Mouse (Mus musculus) hindbrain, embryonic 15.5 days (tissue): Measurements from ENCODE around the gene Gal3st2. TPM values are rescaled to one million over a fixed set of nuclear protein-coding genes. Genes with fewer than 3 reads are reported as not detected.
"Not testable (repeated sequence)": the region's sequence is repeated elsewhere in the genome, so short reads cannot be mapped to it uniquely, and the experiment has no call there.

Source experiments
- ATAC-seq: fragments of 200-750 bp; cut with Nextera tagmentation; 2 replicates; pipeline ENCODE4 v1.8.0; 2017; ENCODE audit warnings: low read depth, moderate number of reproducible peaks, moderate TSS enrichment; ENCODE audit not compliant: low FRiP score
- H3K27ac ChIP-seq: fragments of 300-500 bp; sonication (generic); replicated peaks from 2 replicates; pipeline ENCODE4 v1.5.1; 2015; ENCODE audit warnings: mild to moderate bottlenecking, inconsistent platforms
- H3K27me3 ChIP-seq: fragments of 300-500 bp; sonication (generic); 2 replicates; pipeline ENCODE4 v1.6.1; 2015; ENCODE audit warnings: control low read depth, inconsistent platforms
- H3K36me3 ChIP-seq: fragments of 300-500 bp; sonication (generic); 2 replicates; pipeline ENCODE4 v1.6.1; 2015; ENCODE audit warnings: control low read depth, inconsistent platforms
- H3K4me1 ChIP-seq: fragments of 300-500 bp; sonication (generic); replicated peaks from 2 replicates; pipeline ENCODE4 v1.6.1; 2015; ENCODE audit warnings: control low read depth, inconsistent platforms
- H3K4me2 ChIP-seq: fragments of 300-500 bp; sonication (generic); 2 replicates; pipeline ENCODE4 v1.6.1; 2015; ENCODE audit warnings: moderate library complexity, mild to moderate bottlenecking, inconsistent platforms
- H3K4me3 ChIP-seq: fragments of 300-500 bp; sonication (generic); 2 replicates; pipeline ENCODE4 v1.5.1; 2015; ENCODE audit warnings: mild to moderate bottlenecking, inconsistent platforms
- H3K9ac ChIP-seq: fragments of 300-500 bp; sonication (generic); 2 replicates; pipeline ENCODE4 v1.6.1; 2015; ENCODE audit warnings: inconsistent platforms
- H3K9me3 ChIP-seq: fragments of 300-500 bp; sonication (generic); 2 replicates; pipeline ENCODE4 v1.6.1; 2016; ENCODE audit warnings: control low read depth, inconsistent platforms
- WGBS: fragments of 180-500 bp; shearing (Covaris S2); methylation state at CpG from one replicate; pipeline ENCODE4 v1.1.7; 2015; 5-methylcytosine and 5-hydroxymethylcytosine counted together
- polyA plus RNA-seq: library from polyadenylated mRNA; unstranded; fragments of >200 nt; fragmentation: Nextera tagmentation; extraction: Ambion mirVana; gene quantifications from 2 replicates; pipeline ENCODE4 v1.2.1, GENCODE M21; 2015

Gene Gal3st2
- not detected in 2 replicates for polyA plus RNA-seq

DNA sequence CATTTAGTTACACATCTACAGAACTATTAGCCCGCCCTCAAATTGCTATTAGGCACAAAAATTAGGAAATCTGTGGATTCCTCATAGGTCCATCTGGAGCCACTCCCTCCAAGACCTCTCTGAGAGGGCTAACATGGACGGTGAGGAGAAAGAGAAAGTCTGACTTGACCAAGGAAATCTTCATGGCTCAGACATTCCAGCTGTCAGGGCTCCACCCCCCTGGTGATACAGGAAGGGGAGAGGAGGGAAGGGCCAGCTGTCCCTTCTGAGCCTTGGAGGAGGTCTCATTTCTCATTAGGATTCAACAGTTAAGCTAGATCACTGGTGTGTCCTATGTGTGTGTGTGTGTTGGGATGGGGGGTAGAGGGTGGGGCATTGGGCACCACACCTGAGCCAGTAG is at the start of gene Gal3st2:
Gal3st2 (plus strand) TSS at position 259 of the 400 bp plus-strand sequence.
- not testable (repeated sequence) for ATAC-seq, H3K27ac ChIP-seq, H3K4me2 ChIP-seq, H3K27me3 ChIP-seq, H3K4me3 ChIP-seq, H3K36me3 ChIP-seq, H3K9me3 ChIP-seq, H3K9ac ChIP-seq, H3K4me1 ChIP-seq
- 82% methylated on average over 2 of the region's 2 CpGs for WGBS

DNA sequence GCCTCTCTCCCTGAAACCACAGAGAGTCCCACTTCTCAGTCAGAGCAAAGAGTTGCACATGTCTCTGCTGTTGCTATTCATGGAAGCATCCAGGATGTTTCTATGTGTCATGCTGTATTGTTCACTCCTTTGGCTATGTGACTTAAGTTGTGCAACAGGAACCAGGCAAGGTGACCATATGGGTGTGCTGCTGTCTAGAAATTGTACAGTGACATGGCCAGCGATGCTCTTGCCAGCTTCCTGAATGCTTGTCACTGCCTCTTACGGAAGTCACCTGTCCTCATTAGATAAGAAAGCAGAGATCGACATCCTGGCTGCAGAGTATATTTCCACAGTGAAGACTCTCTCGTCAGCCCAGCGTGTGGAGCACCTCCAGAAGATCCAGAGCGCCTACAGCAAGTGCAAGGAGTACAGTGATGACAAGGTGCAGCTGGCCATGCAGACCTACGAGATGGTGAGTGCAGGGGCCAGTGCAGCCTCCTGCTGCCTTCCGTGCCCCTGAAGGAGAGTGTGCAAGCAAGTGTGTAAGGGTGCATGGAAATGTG is 49.5 kb upstream of the Gal3st2 start:
- H3K36me3 ChIP-seq = peaks cover 76% of the 10 kb centered on the region
- no peaks in the 10 kb centered on the region for H3K27me3 ChIP-seq
- H3K27ac ChIP-seq = no peak overlapping the region
- no peaks in the 10 kb centered on the region for H3K9me3 ChIP-seq
- no peak overlapping the region for H3K9ac ChIP-seq
- no peaks in the 10 kb centered on the region for H3K4me1 ChIP-seq
- no peak for ATAC-seq
- 98% methylated on average over 8 of the region's 8 CpGs for WGBS
- H3K4me2 ChIP-seq = no peak overlapping the region
- H3K4me3 ChIP-seq = no peak overlapping the region

DNA sequence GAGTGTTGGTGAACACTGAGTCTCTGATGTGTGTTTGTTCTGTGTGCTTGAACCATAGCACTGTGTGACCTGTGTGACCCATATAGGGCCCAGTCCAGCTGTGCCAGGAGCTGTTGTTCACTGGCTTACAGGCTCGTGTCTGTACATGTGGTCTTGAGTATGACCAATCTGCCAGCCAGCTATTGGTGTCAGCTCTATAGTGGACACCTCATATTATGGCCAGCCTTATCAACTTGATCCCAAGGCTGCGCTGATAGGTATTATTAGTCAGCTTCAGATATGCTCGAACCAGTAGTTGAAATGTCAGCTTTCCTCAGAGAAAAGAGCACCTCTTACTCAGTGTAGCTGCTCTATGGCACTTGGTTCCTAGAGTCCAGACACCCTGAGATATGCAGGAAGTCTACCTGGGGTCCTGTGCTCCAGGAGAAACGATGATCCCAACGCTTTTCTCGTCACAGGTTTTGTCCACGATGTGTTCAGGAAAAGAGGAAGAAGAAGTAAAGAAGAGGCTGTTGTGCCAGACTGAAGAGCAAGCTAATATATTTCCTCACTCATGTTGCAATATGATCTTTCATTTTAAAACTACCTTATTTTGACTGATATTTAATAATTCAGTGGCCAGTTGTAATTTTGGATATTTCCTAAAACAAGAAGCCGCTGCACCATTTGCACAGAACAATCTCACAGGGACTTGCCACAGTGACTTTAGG is 43.1 kb upstream of the Gal3st2 start:
- H3K27me3 ChIP-seq = no peaks in the 10 kb centered on the region
- peaks cover 75% of the 10 kb centered on the region for H3K36me3 ChIP-seq
- no peaks in the 10 kb centered on the region for H3K4me1 ChIP-seq
- H3K4me3 ChIP-seq = no peak overlapping the region
- 94% methylated on average over 8 of the region's 8 CpGs for WGBS
- no peak for ATAC-seq
- no peak overlapping the region for H3K9ac ChIP-seq
- no peak overlapping the region for H3K27ac ChIP-seq
- no peaks in the 10 kb centered on the region for H3K9me3 ChIP-seq
- no peak overlapping the region for H3K4me2 ChIP-seq

DNA sequence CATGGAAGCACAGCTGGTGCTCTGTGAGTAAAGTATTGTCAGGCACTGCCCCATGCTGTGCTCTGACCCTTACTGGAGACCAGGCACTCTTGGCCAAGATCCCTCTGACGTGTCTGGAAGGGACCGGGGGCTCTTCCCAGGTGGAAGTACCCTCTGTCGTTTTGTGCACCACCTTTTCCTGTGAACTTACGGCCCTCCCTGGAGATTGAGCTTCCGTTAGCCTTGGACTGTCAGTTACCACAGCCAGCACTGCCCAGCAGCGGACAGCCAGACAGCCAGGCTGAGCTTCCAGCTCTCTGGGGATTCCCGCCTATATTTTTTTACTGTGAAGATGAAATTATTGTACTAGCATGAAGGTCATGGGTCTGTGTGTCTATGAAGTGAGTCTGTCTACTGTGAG is 42.4 kb upstream of the Gal3st2 start:
- 76% methylated on average over 7 of the region's 7 CpGs for WGBS
- no peaks in the 10 kb centered on the region for H3K4me1 ChIP-seq
- H3K9ac ChIP-seq = no peak overlapping the region
- H3K36me3 ChIP-seq = peaks cover 68% of the 10 kb centered on the region
- no peak for ATAC-seq
- no peaks in the 10 kb centered on the region for H3K27me3 ChIP-seq
- no peak overlapping the region for H3K4me2 ChIP-seq
- no peak overlapping the region for H3K4me3 ChIP-seq
- no peaks in the 10 kb centered on the region for H3K9me3 ChIP-seq
- H3K27ac ChIP-seq = no peak overlapping the region

GRCm38 (mm10) chr1:93823796-93824495 is 37.2 kb upstream of the Gal3st2 start:
- ATAC-seq = no peak
- peaks cover 17% of the 10 kb centered on the region for H3K36me3 ChIP-seq
- H3K4me3 ChIP-seq = no peak overlapping the region
- H3K27ac ChIP-seq = peak overlapping the region; percentile 94
- H3K4me2 ChIP-seq = peak overlapping the region; percentile 64
- no peaks in the 10 kb centered on the region for H3K9me3 ChIP-seq
- H3K4me1 ChIP-seq = peaks cover 16% of the 10 kb centered on the region
- 85% methylated on average over 3 of the region's 3 CpGs for WGBS
- H3K27me3 ChIP-seq = no peaks in the 10 kb centered on the region
- H3K9ac ChIP-seq = no peak overlapping the region

DNA sequence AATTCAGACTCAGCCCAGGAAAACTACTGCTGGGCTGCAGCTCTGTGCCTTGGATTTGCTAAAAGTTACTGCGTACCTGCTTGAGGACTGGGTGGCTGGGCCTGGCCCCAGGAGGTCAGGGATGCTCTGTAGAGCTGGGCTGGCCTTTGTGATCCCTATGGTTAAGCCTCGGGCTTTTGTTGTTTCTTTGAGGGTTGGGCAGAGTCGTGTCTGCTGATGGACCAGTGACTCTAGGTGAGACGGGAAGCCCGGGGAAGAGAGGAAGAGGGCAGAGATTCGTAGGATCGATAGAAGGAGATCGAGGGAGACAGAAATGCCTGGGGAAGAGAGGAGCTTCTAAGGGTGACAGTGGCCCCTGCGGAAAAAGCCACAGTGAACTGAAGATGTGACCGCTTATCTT is 36.5 kb upstream of the Gal3st2 start, which contains the start of gene D2hgdh:
D2hgdh (plus strand) TSS at position 301 of the 400 bp plus-strand sequence.
- Histone ChIP-seq H3K9ac (peak within 1 kb of the TSS; percentile 51), H3K9me3 (no peaks in the 10 kb centered on the region)
- WGBS = 2% methylated on average over 10 of the region's 10 CpGs

DNA sequence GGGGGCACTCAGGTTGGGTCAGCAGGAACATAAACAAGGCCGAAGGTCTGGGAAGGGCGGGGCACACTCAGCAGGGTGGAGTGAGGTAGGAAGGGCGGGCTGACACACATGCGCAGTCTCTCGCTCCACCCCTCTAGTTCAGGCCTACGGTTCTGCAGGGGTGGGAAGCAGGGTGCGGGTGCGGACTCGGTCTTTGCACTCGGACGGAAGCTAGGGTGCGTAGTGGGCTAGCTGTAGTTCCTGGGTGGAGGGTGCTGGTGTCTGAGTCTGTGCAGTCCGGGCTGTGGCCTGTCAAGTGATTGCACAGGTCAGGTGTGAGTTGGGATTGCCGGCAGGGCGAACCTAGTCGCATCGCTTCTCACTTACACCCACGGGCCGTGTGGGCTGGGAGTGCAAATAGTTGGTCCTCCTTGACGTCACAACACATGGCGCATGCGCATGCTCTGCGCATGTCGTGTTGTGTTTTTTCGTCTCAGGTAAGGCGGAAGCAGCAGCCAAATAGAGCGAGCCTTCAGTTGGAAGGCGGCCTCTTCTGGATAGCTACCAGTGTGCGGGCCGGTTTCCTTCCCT is 35.9 kb upstream of the Gal3st2 start:
- H3K9me3 ChIP-seq = no peaks in the 10 kb centered on the region
- peak overlapping the region; percentile 51 for H3K9ac ChIP-seq
- H3K27me3 ChIP-seq = no peaks in the 10 kb centered on the region
- peak; percentile 96 for ATAC-seq
- H3K4me2 ChIP-seq = peak overlapping the region; percentile 64
- H3K36me3 ChIP-seq = peaks cover 10% of the 10 kb centered on the region; the same call in 1 of the 2 replicates
- H3K4me1 ChIP-seq = peaks cover 16% of the 10 kb centered on the region
- WGBS = 2% methylated on average over 30 of the region's 30 CpGs
- H3K4me3 ChIP-seq = peak overlapping the region; percentile 51
- H3K27ac ChIP-seq = peak overlapping the region; percentile 94

More for the DNA sequence above, 36.5 kb upstream of the Gal3st2 start, which contains the start of gene D2hgdh:
- peak; percentile 5 for ATAC-seq
- peak within 1 kb of the TSS; percentile 94 for H3K27ac ChIP-seq
- H3K36me3 ChIP-seq = peaks cover 12% of the 10 kb centered on the region; the same call in 1 of the 2 replicates
- peak within 1 kb of the TSS; percentile 64 for H3K4me2 ChIP-seq
- H3K4me3 ChIP-seq = peak within 1 kb of the TSS; percentile 51
- peaks cover 16% of the 10 kb centered on the region for H3K4me1 ChIP-seq
- no peaks in the 10 kb centered on the region for H3K27me3 ChIP-seq

DNA sequence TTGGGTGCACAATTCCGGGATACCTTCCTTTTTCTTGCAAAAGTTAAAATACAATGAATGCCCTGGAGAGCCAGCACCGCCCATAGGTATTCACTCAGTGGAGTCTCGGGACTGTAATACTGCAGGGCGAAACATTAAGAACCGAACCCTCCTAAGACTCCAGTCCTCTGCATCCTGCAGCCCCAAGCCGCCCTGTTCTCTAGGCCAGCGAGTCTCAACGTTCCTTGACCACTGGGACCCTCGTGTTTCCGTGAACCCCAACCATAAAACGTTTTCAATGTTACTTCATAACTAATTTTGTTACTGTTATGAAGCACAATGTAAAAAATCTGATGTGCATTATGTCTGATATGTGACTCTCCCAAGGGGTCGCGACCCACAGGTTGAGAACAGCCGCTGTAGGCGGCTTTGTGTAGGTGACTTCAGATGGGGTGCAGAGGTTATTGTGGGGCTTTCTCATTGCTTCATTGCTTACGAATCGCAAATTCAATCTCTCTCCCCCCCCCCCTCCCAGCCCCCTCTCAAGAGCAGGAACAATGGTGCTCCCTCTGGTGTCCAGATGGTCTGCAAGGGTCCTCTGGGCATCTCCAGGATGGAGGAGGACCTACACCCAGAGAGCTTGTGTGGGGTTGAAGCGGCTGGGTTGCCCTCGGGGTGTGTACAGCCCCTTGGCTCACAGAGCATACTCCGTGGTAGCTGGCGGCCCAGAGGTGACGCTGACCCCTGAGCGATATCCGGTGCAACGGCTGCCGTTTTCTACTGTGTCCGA is 35.2 kb upstream of the Gal3st2 start:
- Histone ChIP-seq H3K36me3 (0 out of 2 replicates have a peak, but pooled peaks cover 5% of the 10 kb centered on the region), H3K4me2 (peak overlapping the region; percentile 64), H3K27me3 (no peaks in the 10 kb centered on the region), H3K9ac (peak overlapping the region; percentile 51), H3K27ac (peak overlapping the region; percentile 94), H3K4me1 (peaks cover 16% of the 10 kb centered on the region), H3K4me3 (peak overlapping the region; percentile 51), H3K9me3 (no peaks in the 10 kb centered on the region)
- 0 out of 2 replicates have a peak, but pooled peaks have one; percentile 36 for ATAC-seq
- WGBS = 40% methylated on average over 27 of the region's 27 CpGs

DNA sequence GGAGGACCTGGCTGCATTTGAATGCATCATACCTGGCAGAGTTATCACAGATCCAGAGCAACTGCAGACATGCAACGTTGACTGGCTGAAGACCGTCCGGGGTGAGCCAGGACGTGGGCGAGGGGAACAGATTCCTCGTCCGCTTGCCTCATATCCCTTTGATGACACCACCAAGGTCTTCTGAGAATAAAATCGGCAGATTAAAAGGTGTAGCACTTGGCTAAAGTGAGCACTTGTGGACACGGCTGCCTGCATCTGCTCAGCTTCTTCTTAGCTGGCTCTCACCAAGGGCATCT is 34.6 kb upstream of the Gal3st2 start:
- H3K9ac ChIP-seq = peak overlapping the region; percentile 51; the same call in 1 of the 2 replicates
- H3K36me3 ChIP-seq = 0 out of 2 replicates have a peak, but pooled peaks cover under 1% of the 10 kb centered on the region
- ATAC-seq = no peak
- H3K4me1 ChIP-seq = peaks cover 16% of the 10 kb centered on the region
- H3K9me3 ChIP-seq = no peaks in the 10 kb centered on the region
- WGBS = 96% methylated on average over 9 of the region's 9 CpGs
- peak overlapping the region; percentile 51 for H3K4me3 ChIP-seq
- H3K27ac ChIP-seq = 0 out of 2 replicates have a peak overlapping the region, but pooled peaks have one; percentile 26
- no peaks in the 10 kb centered on the region for H3K27me3 ChIP-seq
- H3K4me2 ChIP-seq = peak overlapping the region; percentile 64

- H3K9ac ChIP-seq, H3K4me3 ChIP-seq, ATAC-seq, H3K9me3 ChIP-seq, H3K4me2 ChIP-seq, H3K4me1 ChIP-seq, H3K27me3 ChIP-seq, H3K36me3 ChIP-seq, H3K27ac ChIP-seq: not testable (repeated sequence)
- WGBS = 70% methylated on average over 2 of the region's 4 CpGs
Observed at GRCm38 (mm10) chr1:93832754-93833360, 28.2 kb upstream of the Gal3st2 start.

GRCm38 (mm10) chr1:93834671-93835150 is 26.4 kb upstream of the Gal3st2 start:
- no peak overlapping the region for H3K27ac ChIP-seq
- H3K4me2 ChIP-seq = no peak overlapping the region
- H3K4me3 ChIP-seq = no peak overlapping the region
- ATAC-seq = no peak
- WGBS = 93% methylated on average over 7 of the region's 7 CpGs
- H3K36me3 ChIP-seq = peaks cover 4% of the 10 kb centered on the region; the same call in 1 of the 2 replicates
- no peak overlapping the region for H3K9ac ChIP-seq
- no peaks in the 10 kb centered on the region for H3K4me1 ChIP-seq
- no peaks in the 10 kb centered on the region for H3K27me3 ChIP-seq
- H3K9me3 ChIP-seq = no peaks in the 10 kb centered on the region
